Mouse (Mus musculus) lung, postnatal 0 days (tissue): Measurements from ENCODE around the gene Slc16a6.

Experiments
- CTCF ChIP-seq: IDR thresholded peaks from 2 replicates; pipeline ENCODE4 v1.5.1; 2016; ENCODE audit warnings: antibody characterized with exemption, mild to moderate bottlenecking
- EP300 ChIP-seq: IDR thresholded peaks from 2 replicates; pipeline ENCODE4 v1.6.1; 2016; ENCODE audit warnings: antibody characterized with exemption, mild to moderate bottlenecking, control low read depth

- TF ChIP-seq CTCF (peak; percentile 34), EP300 (no peak)
These were observed 29.7 kb downstream of the Slc16a6 start for GRCm38 (mm10) chr11:109443468-109444263.
